Mouse (Mus musculus) CH12.LX (cell line): ENCODE measurements around the gene Eif4g3.

ENCODE experiments used
- POLR2A ChIP-seq: IDR thresholded peaks from 2 replicates; pipeline ENCODE4 v1.6.1; 2011; ENCODE audit warnings: low read depth, mild to moderate bottlenecking, improper control_type of control experiment, low read length
- SMC3 ChIP-seq: IDR thresholded peaks from 2 replicates; pipeline ENCODE4 v1.6.1; 2011; ENCODE audit warnings: low read depth, low read length, improper control_type of control experiment
- TCF12 ChIP-seq: IDR thresholded peaks from 2 replicates; pipeline ENCODE4 v1.6.1; 2014; ENCODE audit warnings: low read depth, mild to moderate bottlenecking, inconsistent platforms, low read length, improper control_type of control experiment
- UBTF ChIP-seq: IDR thresholded peaks from 2 replicates; pipeline ENCODE4 v1.6.1; 2012; ENCODE audit warnings: low read depth, mild to moderate bottlenecking, inconsistent platforms, low read length, improper control_type of control experiment, moderate library complexity

- TF ChIP-seq POLR2A, result no peak
- no peak for TF ChIP-seq UBTF
- no peak for TF ChIP-seq TCF12
- no peak for TF ChIP-seq SMC3
These were observed 227.9 kb downstream of the Eif4g3 start for GRCm38 (mm10) chr4:138220761-138221160.
